Mouse (Mus musculus) right cerebral cortex, adult 2 months (tissue): ENCODE measurements at regions not wholly inside any gene's neighbourhood (a gene's known extent, or its start where the extent isn't known, plus 50 kb on each side); places are given as distances from the start of the nearest gene placed in this dataset.
A peak's percentile ranks its signal among the peaks of the same experiment; 100 is the strongest.

Source experiments
- DNase-seq, 2 experiments: peaks; one replicate each; pipeline ENCODE4 v3.0.0; 2021 to 2022; ENCODE audit warnings: low spot score in 2 of 2

DNA sequence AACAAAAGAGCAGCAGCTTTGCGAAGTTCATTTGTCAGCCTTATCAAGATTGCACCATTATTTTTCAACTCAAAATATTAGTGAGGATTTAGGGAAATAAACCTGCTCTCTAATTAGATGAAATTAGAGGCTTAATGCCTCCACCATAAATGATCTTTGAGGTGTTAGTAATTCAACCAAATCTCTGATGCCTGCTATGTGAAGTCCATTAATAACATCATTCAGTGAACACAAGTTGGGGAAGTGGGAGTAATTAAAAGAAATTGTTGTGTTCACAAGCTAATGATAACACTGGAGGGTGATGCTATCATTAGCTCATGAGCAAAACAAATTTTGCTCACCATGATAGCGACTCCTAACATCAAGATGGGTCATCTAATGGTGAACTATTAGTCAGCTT lies 246.0 kb downstream of the Ttc6 start:
- DNase-seq, result no peak

DNA sequence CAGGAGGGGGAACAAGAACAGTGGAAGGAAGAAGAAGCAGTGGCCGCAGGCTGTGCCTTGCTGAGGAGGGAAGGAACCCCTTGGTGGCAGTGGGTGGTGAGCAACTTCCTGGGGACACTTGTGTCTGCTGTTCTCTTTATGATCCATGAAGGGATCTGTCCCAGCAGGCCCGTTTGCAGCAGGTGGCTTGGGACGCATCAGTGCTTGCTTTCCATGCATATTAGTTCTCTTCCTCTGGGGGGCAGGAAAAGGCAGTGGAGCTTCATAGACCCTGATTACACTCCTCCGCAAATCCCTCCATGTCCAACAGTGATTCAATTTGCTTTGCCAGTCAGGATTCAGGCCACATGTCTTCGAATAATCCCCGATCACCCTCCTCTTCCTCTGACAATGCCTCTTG lies 259.9 kb downstream of the Ttc6 start:
- DNase-seq, result no peak

DNA sequence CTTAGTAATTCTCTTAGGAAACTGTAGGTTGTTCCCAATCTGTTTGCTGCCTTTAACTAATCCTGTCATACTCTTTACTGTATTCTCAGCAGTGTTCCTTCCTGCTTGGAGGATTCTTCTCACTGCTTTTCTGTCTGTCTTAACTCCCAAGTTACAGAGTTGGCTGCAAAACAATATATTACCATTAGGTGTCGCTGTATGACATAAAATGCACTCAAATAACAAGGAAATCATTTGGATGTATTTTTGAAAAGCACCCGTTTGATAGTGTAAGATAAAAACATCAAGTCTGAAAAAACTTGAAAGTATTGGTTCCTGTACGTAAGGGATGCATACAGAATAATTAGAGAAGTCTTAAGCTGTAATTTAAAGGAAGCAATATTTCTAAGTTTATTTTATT lies 261.8 kb downstream of the Ttc6 start:
- peak in 1 of 2 experiments; percentile 59 for DNase-seq

DNA sequence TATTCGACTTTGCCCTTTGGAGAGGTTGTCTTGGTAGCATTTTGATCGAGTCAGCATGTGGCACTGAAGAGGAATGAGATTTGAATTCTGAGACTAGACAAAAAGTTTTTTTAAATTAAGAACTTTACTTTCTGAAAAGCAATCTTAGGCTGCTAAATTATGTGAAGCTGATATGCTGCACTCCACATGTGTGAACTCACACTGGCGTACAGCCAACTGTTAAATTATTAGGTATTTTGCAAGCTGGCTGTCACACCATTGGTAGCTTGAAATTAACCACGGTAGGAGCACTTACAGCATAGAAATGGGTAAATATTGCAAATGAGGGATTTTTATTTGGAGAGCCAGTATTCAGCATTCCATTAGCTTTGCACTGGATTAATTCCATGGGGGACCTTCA lies 278.9 kb downstream of the Ttc6 start:
- DNase-seq, result no peak

DNA sequence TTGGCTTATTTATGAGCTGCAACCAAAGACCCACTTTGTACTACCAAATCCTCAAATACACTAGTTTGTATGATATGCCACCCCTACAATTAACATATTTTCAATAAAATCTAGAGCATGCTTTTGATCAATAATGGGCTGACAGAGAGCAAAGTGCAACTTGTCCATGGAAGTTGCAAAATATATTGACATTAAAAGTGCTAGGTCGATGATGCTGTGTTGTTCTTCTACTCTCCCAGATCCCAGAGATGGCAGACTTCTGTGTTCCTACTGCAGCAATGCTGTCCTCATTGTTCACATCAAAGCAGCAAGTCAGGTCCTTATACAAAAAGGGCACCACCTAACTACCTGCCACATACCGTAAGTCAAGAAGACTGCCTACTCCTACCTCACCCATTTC lies 307.1 kb downstream of the Ttc6 start:
- no peak for DNase-seq

DNA sequence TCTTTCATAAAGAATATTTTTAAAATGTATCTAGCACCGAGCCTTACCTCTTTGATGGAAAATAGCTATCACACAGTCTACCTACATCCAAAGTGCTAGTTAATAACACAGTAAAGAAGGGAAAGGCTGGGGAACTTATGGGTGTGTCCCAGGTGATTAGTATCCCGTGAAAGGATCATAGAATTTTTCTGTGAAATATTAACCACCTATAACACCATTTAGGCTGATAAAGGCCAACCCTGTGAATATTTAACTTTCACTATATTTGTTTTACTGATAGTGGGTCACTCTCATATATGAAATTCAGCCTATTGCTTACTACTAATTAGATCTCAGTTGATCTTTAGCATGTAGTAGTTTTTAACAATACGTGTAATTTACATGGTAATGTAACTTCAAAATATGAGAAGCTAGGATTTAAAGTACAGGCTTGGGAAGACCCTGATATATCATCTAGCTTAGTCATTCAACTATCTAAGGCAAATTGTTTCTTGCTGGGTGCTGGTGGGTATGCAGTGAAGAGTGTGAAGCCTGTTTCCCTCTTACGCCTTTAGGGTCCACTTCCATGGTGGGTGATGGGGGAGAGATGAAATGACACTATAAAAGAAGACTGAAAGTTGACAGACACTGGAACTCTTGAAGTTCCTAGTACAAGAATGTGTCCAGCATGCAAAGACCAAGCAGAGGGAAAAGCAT lies 320.6 kb upstream of the Sstr1 start:
- DNase-seq, result no peak

DNA sequence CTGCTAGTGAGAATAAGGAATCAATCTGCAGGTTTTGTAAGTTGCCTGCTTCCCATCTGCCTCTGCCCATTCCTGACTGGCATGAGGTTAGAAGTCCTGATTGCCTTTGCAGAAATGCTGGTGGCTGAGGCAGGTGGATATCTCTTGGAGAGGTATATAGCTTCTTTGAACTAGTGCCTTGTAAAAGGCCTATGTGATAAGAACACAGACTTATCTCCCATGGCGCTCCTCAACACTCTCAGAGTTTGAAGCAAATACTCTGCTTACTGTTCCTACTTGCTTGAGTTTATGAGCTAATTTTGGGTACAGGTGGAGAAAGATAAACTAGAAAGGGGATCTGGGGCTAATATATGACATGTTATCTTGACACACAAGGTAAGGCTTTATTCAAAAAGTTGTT lies 320.0 kb upstream of the Sstr1 start:
- no peak for DNase-seq

DNA sequence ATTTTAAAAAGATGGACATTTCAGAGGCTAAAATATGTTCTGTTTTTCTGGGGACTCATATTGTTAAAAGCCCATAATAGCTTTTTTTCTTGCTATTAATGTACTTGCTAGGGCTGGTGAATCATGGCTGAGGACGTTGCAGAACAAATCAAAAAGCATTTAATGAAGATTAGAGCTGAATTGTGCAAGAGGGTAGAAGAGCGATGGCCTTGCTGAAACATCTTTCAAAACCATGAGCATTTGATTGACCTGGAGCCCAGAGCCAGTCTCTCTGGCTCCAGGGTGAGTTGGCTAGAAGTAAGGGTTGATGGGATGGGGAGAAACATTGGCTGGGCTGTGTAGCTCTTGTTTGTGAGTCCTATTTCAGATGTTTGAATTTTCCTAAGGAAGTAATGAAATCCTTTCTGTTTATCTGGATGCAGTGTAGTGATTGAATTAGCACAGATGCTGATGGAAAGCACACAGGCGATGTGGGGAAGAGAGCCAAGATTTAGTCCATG lies 313.8 kb upstream of the Sstr1 start:
- DNase-seq, result no peak

DNA sequence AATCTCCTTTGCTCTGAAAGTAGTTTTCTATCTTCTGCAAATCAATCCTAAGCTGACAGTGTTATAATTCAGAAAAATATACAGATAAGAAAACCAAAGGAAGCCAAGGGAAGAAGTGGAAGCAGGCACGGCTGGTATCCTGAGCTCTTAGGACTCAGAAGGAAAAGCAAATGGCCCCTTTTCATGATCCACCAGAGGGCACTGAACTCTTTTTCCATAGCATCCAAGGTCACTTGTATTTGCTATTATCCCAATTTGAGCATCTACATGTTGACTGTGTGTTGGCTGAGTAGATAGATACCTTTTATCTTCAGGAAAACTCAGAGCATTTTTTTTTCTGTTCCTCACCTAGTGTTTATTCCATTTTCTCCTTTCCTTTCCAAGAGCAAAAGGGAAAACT lies 306.9 kb upstream of the Sstr1 start:
- DNase-seq, result no peak

DNA sequence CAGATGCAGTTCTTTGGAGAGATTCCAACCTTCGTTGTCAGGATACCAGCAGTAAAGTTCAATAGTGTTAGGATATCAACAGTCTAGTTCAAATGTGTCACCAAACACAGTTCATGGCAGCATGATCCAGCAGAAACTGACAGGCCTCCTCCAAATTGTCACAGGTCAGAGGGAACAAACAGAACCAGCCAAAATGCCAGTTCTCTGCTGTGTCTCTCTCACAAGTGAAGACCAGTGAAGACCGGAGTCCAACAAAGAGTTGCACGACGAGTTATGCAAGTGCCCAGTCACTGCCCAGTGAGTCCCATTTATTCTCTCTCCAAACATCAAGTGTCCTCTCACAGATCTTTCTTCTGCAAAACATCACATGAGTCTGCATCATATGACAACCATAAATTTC lies 293.4 kb upstream of the Sstr1 start:
- DNase-seq, result no peak

DNA sequence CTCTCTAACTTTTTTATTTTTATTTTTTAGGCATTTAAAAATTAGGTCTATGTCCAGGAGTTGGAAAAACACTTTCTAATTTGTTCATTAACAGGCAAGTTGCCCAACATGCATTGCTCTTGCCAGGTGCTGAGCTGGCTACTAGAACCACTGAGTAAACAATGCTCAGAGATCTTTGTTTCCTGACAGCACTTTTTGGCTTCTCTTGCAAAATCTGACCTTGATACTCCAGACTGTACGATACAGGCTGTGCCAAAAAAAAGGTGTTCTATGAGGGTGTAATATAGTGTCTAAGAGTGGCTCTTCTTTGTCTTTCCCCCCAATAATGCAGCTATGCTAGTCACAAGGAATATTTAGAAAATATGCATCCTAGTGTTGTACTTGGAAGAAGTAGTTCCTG lies 289.5 kb upstream of the Sstr1 start:
- no peak for DNase-seq

DNA sequence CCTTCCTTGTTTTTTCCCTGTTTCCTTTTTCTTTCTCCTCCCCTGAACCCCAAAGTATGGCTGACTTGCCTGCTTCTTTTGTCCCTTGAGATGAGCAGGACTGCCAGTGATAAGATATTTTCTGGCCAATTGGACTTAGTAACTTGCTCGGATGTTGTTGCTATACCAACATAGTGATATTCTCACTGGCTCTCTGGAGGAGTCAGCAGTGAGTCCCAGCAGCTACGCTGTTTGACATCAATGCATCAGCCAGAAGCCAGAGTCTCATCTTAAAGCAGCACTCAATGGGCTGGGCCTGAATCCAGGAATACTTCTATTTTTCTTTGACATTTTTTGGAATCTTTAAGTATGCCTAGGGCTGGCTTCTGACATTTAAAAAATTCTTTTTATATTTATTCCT lies 287.1 kb upstream of the Sstr1 start:
- DNase-seq, result no peak

DNA sequence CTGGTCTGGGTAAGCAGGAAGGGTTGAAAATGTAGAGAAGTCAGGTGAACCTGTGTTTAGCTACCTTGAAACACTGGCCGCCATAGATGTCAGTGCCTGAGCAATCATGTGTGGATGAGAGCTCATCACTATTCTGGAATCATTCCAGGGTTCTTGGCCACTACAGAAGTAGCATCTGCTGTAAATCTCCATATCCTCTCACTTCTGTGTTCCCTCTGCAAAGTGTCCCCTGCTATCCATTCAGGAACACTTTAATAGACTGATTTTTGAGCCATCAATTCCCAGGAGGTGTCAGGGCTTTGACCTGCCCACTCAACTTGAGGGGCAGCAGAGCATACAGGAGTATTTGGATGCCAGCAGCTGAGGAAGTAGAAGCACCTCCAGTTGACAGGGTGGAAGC lies 284.7 kb upstream of the Sstr1 start:
- no peak for DNase-seq

DNA sequence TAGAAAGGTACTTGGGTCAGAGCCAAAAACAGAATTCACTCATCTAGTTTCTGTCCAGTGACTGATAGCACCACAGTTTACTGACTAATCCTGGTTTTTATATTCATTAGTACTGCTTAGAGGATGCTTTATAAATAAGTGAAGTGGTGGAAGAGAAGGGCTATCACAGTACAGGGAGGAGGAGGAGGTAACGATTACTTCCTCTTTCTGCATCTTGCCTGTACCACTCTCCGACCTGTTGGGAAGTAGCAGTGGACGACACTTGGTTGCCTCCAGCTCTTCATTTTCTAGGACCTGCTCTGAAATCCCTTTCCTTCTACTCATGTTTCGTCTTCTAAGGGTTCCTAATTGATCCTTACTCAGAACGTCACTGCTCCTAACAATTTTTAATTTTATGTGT lies 283.5 kb upstream of the Sstr1 start:
- no peak for DNase-seq

DNA sequence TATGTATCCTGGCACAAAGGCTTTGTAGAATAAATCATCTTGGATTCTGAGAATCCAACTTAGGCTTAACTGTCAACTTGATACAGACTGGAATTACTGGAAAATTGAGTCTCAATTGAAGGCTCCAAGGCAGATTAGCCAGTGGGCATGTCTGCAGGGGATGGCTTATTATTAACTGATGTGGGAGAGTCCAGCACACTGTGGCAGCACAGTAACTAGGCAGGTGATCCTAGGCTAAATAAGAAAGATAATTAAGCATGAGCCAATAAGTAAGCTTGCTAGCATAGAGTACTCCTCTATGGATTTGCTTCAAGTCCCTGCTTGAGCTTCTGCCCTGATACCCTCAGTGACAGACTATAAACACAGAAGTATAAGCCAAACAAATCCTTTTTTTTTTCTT lies 279.7 kb upstream of the Sstr1 start:
- no peak for DNase-seq

DNA sequence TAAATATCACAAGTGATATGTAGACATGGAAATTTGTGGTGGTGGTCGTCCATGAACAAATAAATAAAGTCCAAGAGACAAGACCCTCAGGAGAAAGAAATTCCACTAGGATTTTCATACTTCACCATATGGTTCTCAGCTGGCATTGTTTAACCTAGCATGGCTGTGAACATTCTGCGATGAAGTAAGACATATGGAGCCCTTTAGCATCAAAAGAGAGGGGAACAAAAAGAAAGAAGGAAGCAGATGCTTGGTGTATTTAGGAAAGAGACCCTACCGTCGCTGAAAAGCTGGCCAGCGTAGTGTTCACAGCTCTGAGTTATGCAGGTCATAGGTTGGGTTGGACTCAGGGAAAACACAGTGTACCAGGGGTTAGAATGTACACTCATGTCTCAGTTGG lies 261.7 kb upstream of the Sstr1 start:
- DNase-seq, result no peak

DNA sequence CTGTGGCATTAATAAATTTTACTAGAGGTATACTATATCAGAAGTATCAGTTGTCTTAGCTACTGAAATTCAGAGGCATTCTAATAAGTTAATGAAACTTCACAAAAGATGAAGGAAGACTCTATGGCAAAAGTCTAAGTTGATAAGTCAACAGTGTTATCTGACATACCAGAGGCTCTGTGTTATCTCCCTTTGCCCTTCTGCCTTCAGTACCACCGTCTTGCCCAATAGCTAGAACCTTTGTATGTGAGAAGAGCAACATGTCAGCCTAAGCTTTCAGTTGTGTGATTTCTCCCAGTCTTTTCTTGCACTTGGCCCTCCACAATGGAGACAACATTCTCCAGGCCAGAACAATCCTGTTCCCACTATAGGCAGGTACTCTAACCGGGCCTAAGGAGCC lies 253.0 kb upstream of the Sstr1 start:
- DNase-seq, result no peak

DNA sequence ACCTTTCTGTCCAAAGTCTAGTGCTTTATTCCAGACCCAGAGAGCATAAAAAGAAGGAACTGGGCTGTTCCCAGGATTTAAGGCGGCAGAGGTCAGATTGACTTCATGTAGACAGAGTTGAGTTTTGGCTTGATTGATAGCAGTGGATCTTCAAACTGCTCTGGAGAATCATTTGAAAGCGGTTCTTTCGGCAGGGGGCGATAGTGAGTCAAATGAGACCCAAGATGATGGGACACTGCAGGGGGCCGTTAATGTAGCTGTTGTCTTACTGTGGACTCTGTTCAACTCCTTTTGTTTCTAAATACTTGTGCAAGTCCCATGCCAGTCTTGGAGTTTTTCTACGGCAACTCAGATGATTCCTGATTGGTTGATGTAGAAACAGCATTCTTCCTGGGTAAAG lies 251.4 kb upstream of the Sstr1 start:
- DNase-seq, result no peak

DNA sequence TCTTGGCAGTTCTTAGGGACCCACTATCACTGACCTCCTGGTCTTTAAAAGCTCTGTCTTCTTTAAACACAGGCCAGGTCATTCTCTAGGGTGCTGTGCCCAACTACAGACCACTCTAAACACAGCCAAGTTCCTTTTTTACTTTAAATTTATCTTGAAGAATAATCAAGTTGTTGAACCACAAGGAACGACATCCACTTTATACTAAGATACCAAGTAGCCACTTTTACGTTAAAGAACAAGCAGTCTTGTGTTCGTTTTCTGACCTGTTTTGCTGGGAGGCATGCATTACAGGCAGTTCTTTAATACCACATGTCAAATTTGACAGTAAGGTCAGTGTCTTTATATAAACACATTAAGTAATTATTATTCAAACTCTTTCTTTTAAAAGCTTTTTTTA lies 242.4 kb upstream of the Sstr1 start:
- no peak for DNase-seq

DNA sequence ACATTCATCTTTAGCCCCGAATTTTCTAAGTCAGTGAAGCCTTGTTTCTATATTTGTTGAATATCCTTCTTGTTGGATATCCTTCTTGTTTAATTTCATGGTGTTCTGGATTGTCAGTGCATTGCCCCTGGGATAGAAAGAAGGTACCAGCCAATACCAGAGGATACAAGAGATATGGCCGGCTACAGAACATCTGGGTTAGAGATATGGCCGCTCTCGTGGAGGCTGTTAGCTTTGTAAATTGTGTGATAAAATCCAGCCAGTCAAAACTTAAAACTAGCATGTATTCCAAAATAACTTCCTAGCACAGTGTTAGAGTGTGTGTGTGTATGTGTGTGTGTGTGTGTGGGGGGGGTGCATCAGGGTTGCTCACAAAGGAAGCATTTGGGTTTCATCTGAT lies 241.4 kb upstream of the Sstr1 start:
- no peak for DNase-seq

DNA sequence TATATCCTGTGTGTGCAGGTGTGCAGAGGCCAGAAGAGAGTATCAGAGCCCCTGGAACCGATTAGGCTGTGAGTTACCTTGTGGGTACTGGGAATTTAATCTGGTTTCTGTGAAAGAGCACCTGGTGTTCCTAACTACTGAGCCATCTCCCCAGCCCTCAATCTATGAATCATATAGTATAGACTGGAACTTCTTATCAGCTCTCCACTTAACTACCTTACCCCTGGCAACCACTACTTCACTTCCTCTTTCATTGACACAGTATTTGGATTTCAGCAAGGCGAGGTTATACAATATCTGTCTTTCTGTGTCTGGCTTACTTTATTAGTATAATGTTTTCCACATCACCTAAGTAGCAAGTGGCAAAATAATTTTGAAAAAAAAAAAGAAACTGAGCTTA lies 239.1 kb upstream of the Sstr1 start:
- DNase-seq, result no peak
